Mouse (Mus musculus) retina, adult 2 months (tissue): ENCODE measurements around the gene Eln.
A peak's percentile ranks its signal among the peaks of the same experiment; 100 is the strongest.

Source experiments
- DNase-seq: peaks from one replicate; pipeline ENCODE4 v3.0.0-alpha.2; 2012; ENCODE audit warnings: low read depth, low spot score

Eln gene

GRCm38 (mm10) chr5:134745000-134745399 is 2.1 kb downstream of the Eln start:
- DNase-seq = no peak

- no peak for DNase-seq
Observed at GRCm38 (mm10) chr5:134743991-134744390, 3.1 kb downstream of the Eln start.

DNA sequence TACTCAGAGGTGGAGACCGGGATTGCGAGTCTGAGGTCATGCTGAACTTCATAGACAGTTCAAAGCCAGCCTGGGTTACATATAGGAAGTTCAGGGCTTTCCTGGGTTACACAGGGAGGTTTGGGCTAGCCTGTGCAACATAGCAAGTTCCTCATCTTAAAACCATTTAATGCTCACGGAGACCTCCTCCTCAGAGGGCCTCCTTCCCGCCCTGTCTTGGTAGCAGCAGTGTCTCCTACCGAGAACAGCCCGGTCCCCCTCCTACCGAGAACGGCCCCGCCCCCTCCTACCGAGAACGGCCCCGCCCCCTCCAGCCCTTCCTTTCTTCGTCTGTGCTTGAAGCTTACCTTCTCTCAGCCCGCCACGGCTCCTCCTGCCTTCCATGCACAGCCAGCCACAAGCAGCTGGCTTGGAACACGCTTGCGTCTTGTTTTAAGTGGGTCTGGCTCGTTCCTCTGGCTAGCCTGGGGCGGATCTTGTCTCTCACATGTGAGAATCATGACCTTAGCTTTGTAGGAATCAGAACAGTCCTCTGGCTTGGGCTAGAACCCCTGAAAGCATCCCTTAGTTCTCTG is 4.8 kb downstream of the Eln start:
- DNase-seq = no peak

- DNase-seq = no peak
Observed at GRCm38 (mm10) chr5:134740501-134741341, 6.4 kb downstream of the Eln start.

DNA sequence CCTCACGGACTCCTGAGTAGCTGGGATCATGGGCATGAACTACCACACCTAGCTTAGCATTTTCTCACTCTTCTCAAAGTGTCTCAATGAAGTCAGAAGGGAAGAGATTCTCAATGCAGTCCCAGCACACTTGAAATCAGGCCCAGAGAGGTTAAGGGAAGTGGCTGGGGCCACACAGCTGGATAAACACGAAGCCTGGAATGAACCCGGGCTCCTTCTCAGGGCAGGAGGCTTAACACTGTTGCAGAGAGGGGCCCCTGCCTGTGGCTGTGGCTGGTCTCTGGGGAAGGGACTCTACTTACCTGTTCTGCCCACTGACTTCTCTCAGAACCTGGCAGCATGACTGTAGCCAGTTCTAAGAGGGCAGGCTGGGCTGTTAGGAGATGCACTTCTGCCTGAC is 7.2 kb downstream of the Eln start:
- no peak for DNase-seq

GRCm38 (mm10) chr5:134734920-134735319 is 12.2 kb downstream of the Eln start:
- no peak for DNase-seq

GRCm38 (mm10) chr5:134734072-134734471 is 13.1 kb downstream of the Eln start:
- DNase-seq = no peak

GRCm38 (mm10) chr5:134733241-134733640 is 13.9 kb downstream of the Eln start:
- DNase-seq = no peak

DNA sequence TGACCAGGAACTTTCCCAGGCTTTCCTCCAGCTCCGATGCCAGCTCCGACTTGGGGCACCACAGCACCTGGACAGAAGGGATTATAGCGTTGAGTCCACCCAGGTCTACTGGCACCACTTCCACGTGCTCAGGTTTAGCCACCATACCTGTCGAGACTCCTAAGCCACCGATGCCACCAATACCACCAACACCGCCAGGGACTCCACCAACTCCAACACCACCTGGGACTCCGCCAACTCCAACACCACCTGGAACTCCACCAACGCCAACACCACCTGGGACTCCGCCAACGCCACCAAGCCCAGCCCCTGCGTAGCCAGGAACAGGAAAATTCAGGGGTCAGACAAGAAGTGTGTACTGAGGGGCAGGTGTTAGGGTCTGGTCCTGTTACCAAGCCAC is 18.0 kb downstream of the Eln start:
- no peak for DNase-seq

GRCm38 (mm10) chr5:134728535-134728934 is 18.6 kb downstream of the Eln start:
- no peak for DNase-seq

DNA sequence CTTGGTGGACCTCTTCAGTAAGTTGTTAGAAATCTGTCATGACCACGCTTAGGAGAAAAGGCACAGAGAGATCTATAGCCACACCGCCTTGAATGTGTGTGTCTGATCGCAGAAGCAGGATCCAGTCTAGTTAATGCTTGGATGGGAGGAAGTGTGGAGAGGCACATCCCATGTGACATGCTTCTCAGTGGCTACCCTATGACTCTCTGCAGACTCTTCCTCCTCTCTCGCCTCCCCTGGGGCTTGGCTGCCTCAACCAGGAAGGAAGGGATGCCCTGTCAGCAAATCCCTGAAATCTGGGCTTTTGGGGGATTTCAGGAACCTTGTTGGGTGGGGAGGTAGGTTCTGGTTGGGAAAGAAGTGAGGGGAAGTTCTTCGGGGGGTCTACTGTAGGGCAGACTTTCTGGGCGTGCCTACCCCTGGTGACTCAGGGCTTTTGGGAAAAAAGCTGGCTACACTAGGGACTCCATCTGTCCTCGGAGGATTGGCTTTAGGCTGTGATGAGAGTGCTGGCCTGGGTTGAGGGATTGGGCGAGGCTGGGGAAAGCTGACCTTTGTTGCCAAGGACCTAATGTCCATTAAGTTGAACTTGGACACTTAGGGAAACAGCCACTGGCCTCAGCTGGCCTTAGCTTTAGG is 20.0 kb downstream of the Eln start:
- DNase-seq = no peak

DNA sequence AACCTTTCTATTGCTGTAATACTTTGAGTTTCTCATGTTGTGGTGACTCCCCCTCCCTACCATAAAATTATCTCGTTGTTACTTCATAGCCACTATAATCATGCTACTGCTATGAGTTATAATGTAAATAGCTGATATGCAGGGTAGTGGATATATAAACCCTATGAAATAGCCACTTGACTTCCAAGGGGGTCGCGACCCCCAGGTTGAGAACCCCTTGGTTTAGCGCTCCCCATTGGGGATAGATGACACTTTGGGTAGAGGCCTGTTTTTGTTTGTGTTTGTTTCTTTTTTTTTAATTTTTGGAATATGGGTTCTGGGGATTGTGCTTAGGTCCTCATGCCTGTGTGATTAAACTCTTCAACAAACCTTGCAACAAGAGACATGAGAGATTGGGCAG is 21.8 kb downstream of the Eln start:
- DNase-seq = no peak

GRCm38 (mm10) chr5:134720058-134720457 is 27.1 kb downstream of the Eln start:
- no peak for DNase-seq

GRCm38 (mm10) chr5:134711076-134711475 is 36.0 kb downstream of the Eln start:
- DNase-seq = no peak

DNA sequence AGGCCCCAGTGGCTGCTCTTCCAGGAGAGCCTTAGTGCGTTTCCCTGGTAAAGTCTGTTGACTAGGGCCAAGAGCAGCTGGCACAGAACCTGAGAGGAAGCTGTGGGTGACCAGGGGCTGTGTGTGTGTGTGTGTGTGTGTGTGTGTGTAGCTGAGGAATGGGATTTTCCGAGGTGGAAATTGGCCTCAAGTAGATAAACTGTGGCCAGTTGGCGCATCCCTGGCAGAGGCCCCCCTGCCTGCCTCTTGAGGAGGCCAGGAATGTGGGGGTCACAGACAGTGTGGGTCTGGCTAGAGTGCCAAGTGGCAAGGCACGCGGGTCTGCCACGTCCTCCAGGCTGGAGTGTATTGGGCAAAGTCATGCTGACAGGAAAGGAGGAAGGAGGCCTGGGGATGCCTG is 37.8 kb downstream of the Eln start:
- DNase-seq = no peak

DNA sequence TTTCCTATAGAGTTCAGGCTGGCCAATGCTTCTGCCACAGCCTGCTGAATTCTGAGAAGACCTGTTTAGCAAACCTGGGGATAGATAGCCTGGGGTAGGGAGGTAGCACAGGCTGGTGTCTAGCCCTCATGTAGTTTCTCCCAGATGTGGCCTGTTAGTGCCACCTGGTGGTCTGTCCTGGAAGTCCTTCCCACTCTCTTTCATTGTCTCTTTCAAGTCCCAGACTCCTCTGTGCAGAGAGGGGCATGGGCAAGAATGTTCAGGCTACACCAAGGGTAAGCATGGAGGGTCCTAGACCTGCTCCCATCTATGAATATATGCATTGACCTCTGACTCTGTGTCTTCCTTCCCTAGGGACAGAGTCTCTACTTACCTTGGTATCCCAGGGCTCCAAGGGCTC is 43.0 kb downstream of the Eln start:
- peak; percentile 45 for DNase-seq

DNA sequence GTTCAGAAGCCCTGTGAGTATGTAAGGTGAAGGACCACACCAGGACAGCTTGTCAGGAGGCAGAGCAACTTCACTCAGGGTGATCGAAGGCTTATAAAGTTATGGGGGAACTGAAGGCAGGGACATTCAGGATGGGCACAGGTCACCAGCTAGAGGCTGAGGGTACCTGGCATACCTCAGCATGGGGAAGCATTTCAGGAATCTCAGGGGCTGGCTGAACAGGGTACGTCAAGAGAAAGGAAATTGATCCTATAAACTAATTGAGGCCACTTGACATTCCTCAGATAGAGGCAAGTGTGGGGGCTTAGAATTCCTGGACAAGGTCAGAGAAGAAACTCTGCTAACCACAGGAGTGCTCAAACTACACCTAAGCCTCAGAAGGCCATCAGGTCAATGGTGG is 51.6 kb downstream of the Eln start:
- DNase-seq = no peak

DNA sequence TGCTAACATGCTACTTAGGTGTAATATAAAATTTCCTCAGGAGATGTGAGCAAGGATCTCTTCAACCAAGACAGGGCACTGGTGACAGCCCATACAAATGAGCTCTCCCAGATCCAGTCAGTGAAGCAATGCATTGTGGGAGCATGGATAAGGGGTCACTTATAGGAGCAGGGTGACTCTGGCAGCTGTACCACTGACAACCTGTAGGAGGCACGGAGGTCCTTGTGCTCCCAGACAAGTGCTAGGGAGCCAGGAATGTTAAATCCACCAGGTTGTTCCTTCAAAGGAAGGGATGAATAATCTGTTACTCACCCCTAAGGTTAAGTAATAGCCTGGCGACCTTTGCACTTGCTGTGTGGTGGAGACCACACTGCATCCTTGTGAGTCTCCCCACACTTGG is 52.0 kb downstream of the Eln start:
- DNase-seq = no peak

GRCm38 (mm10) chr5:134692704-134693103 is 54.4 kb downstream of the Eln start:
- DNase-seq = no peak

DNA sequence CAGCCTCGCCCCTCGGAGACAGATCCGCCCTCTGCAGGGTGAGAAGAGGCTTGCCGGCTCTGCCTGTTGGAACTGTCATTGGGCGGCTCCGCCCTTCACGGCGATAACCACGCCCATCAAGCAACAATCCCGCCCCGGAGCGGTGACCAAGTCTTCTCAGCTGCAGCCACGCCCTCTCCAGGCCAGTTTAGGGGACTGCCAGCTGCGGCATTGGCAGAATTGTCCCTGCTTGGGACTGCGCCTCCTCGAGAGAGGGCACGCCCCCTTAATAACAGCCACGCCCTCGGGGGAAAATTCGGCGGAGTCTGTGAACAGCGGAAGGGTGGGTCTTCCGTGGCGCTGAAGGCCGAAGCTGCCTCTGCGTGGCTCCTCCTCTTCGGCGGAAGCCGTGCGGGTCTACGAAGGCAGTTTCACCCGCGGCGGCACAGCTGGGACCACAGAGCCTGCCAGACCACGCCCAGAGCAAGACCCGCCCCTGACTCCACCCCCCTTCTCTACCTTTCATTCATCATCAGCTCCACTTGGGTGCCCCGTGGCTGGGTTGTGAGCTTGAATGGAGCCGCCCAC is 58.3 kb downstream of the Eln start:
- peak; percentile 89 for DNase-seq

GRCm38 (mm10) chr5:134688086-134688717 is 58.9 kb downstream of the Eln start, which contains the start of gene Limk1:
TSS of gene Limk1 (minus strand) at chr5:134688598.
- DNase-seq = no peak

- DNase-seq = no peak
Observed at GRCm38 (mm10) chr5:134687187-134687586, 59.9 kb downstream of the Eln start.
